Mouse (Mus musculus): ENCODE measurements around the gene Cep112. TPM values are rescaled to one million over a fixed set of nuclear protein-coding genes. Genes with fewer than 3 reads are reported as not detected.

The Cep112 gene
- polyA plus RNA-seq, 1 experiment from 2014 or later = 12.4 TPM

DNA sequence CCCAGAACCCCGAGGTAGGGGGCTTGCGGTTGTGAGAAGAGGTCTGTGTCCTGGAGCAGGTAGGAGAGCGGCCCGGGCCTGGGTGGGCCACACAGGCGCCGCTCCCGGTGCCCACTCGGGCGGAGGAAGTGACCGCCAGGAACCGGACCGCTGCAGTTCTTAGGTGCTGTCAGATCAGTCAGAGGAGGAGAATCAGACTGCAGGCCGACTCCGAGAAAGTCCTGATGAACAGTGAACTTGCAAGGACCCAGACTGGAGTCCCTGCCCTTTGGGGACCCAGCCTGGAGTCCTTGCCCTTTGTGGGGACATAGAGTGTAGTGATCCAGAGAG is 565 bp downstream of the Cep112 start:
- H3K27me3 ChIP-seq (ENCODE audit: control insufficient read depth, insufficient read depth, low read length) = no peaks in the 10 kb centered on the region; the same call in 1 of the 2 replicates
- H3K9me3 ChIP-seq (ENCODE audit: control insufficient read depth, low read length) = no peaks in the 10 kb centered on the region
- H3K4me3 ChIP-seq (ENCODE audit: low read depth, low read length) = peak overlapping the region; percentile 63
- H3K9ac ChIP-seq (ENCODE audit: low read depth, low read length) = peak overlapping the region; percentile 71
- peak; percentile 73 for ATAC-seq (ENCODE audit: low FRiP score)
- H3K4me1 ChIP-seq (replicated peaks; ENCODE audit: control insufficient read depth, insufficient read depth, low read length) = no peaks in the 10 kb centered on the region
- H3K4me2 ChIP-seq (replicated peaks; ENCODE audit: low read depth, low read length) = peak overlapping the region; percentile 77
- peak overlapping the region; percentile 24; the same call in 1 of the 2 replicates for H3K27ac ChIP-seq (ENCODE audit: low read depth, low read length)
- no peak for DNase-seq (ENCODE audit: low spot score)
- 7% methylated on average over 14 of the region's 14 CpGs for WGBS
- no peaks in the 10 kb centered on the region for H3K36me3 ChIP-seq (ENCODE audit: control insufficient read depth, insufficient read depth, low read length)

DNA sequence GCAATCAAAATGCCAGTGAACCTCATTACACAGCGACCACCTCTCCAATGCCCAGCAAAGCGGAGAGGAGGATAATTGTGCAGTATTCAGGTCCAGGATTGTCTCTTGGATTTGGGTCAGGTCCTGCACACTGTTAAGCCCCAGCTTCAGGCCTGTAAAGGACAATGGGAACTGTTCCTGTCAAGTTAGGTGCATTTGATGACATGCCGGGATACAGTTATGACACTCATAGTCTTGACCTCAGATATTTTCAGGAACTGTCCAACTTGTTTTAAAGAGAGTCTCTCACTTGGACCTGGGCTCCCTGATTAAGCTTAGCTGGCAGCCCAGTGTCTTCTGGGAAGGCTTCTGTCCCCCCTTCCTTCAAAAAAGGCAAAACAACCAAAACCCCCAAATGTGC is 1.1 kb downstream of the Cep112 start:
- DNase-seq (ENCODE audit: low spot score) = no peak
- Histone ChIP-seq H3K4me2 (replicated peaks; ENCODE audit: low read depth, low read length) (peak overlapping the region; percentile 77), H3K36me3 (ENCODE audit: control insufficient read depth, insufficient read depth, low read length) (no peaks in the 10 kb centered on the region), H3K9me3 (ENCODE audit: control insufficient read depth, low read length) (no peaks in the 10 kb centered on the region), H3K4me3 (ENCODE audit: low read depth, low read length) (peak overlapping the region; percentile 63), H3K27me3 (ENCODE audit: control insufficient read depth, insufficient read depth, low read length) (no peaks in the 10 kb centered on the region; the same call in 1 of the 2 replicates), H3K9ac (ENCODE audit: low read depth, low read length) (no peak overlapping the region; the same call in 1 of the 2 replicates), H3K4me1 (replicated peaks; ENCODE audit: control insufficient read depth, insufficient read depth, low read length) (no peaks in the 10 kb centered on the region), H3K27ac (ENCODE audit: low read depth, low read length) (no peak overlapping the region; the same call in 1 of the 2 replicates)
- 91% methylated on average over 3 of the region's 3 CpGs for WGBS
- ATAC-seq (ENCODE audit: low FRiP score) = no peak

DNA sequence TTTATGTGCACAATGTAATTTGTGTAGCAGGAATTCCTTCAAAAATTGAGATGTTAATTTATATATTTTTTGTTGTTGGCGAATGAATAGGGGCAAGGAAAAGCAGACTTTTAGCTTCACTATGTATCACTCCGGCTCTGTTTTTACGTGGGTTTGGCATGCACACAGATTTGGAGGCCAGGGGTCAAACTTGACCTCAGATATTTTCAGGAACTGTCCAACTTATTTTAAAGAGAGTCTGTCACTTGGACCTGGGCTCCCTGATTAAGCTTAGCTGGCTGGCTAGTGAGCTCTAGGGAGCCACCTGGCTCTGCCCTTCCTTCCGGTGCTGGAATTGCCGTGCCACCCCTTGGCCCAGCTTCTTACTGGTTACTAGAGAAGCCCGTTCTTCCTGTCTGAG is 2.2 kb downstream of the Cep112 start:
- Histone ChIP-seq H3K27ac (ENCODE audit: low read depth, low read length) (no peak overlapping the region), H3K9ac (ENCODE audit: low read depth, low read length) (no peak overlapping the region), H3K27me3 (ENCODE audit: control insufficient read depth, insufficient read depth, low read length) (no peaks in the 10 kb centered on the region; the same call in 1 of the 2 replicates), H3K4me1 (replicated peaks; ENCODE audit: control insufficient read depth, insufficient read depth, low read length) (no peaks in the 10 kb centered on the region), H3K4me3 (ENCODE audit: low read depth, low read length) (no peak overlapping the region), H3K9me3 (ENCODE audit: control insufficient read depth, low read length) (no peaks in the 10 kb centered on the region), H3K4me2 (replicated peaks; ENCODE audit: low read depth, low read length) (no peak overlapping the region), H3K36me3 (ENCODE audit: control insufficient read depth, insufficient read depth, low read length) (no peaks in the 10 kb centered on the region)
- WGBS = 64% methylated on average over 6 of the region's 6 CpGs
- ATAC-seq (ENCODE audit: low FRiP score) (no peak), DNase-seq (ENCODE audit: low spot score) (no peak)

DNA sequence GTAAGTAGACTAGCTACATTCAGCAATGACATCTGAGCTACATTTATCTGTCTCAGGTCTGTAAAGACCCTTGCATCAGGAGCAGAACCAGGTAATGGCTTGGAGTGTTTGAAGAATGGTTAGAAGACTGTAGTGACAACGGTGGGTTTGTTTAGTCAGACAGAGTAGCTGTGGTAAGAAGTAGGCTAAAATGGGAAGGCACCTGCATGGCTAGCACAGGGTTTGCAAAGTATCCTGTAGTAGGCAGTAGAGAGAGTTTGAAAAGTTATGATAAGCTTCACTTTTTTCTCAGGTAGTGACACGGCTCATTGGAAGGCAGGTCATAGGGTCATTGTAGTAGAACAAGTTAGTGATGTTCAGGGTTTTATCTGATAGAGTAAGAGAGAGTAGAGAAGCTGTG is 4.1 kb downstream of the Cep112 start:
- Histone ChIP-seq H3K9ac (ENCODE audit: low read depth, low read length) (no peak overlapping the region), H3K27me3 (ENCODE audit: control insufficient read depth, insufficient read depth, low read length) (no peaks in the 10 kb centered on the region), H3K4me1 (replicated peaks; ENCODE audit: control insufficient read depth, insufficient read depth, low read length) (no peaks in the 10 kb centered on the region), H3K27ac (ENCODE audit: low read depth, low read length) (no peak overlapping the region), H3K9me3 (ENCODE audit: control insufficient read depth, low read length) (no peaks in the 10 kb centered on the region), H3K4me2 (replicated peaks; ENCODE audit: low read depth, low read length) (no peak overlapping the region), H3K36me3 (ENCODE audit: control insufficient read depth, insufficient read depth, low read length) (no peaks in the 10 kb centered on the region), H3K4me3 (ENCODE audit: low read depth, low read length) (no peak overlapping the region)
- DNase-seq (ENCODE audit: low spot score) (no peak), ATAC-seq (ENCODE audit: low FRiP score) (no peak)
- WGBS = 89% methylated on average over 2 of the region's 2 CpGs

DNA sequence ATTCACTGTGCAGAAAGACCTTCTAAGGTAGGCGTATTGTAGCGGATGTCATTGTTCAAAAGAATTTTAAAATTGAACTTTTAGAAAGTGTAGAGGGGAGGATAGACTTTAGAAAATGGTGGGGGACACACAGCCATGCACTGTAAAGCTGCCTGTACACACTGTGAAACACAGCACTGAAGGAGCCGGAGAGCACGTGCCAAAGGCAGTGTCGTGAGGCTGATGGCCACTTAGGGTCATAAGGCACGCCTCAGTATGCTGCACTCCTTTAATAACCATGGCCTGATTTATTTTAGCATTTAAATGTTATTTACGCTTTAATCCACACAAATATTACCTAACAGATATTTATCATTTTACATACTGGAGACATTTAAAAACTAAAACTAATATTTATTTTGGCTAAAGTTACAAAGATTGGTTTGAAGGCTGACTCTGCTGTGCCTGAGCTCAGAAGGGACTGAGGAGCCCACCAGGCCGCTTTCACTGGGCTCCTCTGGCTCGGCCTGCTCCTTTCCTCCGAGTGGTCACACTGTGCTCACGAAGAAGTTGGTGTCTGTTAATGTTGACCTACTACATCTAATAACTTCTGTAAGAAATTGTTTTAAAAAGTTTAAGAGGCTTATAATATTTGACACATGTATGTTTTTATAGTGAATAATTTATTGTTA is 19.0 kb downstream of the Cep112 start:
- WGBS = 89% methylated on average over 11 of the region's 11 CpGs
- ATAC-seq (ENCODE audit: low FRiP score) (no peak), DNase-seq (ENCODE audit: low spot score) (no peak)

DNA sequence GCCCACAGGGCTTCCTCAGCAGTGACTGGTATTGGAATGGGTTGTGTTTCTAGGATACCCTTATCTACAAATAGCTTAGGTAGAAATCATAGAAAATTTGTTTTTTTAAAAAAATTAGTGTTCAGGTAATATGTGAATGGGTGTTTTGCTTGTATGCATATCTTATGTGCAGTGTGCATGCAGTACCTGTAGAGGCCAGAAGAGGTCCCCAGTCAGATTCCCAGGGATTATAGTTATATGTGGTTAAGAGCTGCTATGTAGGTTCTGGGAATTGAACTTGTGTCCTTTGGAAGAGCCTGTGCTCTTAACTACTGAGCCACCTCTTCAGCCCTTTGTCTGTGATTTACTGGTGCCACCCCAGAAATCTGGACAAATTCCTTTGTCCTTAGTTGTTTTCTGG is 22.2 kb downstream of the Cep112 start:
- Histone ChIP-seq H3K4me3 (ENCODE audit: low read depth, low read length) (no peak overlapping the region), H3K9me3 (ENCODE audit: control insufficient read depth, low read length) (no peaks in the 10 kb centered on the region), H3K27me3 (ENCODE audit: control insufficient read depth, insufficient read depth, low read length) (no peaks in the 10 kb centered on the region), H3K36me3 (ENCODE audit: control insufficient read depth, insufficient read depth, low read length) (no peaks in the 10 kb centered on the region), H3K27ac (ENCODE audit: low read depth, low read length) (no peak overlapping the region), H3K4me2 (replicated peaks; ENCODE audit: low read depth, low read length) (no peak overlapping the region), H3K4me1 (replicated peaks; ENCODE audit: control insufficient read depth, insufficient read depth, low read length) (no peaks in the 10 kb centered on the region), H3K9ac (ENCODE audit: low read depth, low read length) (no peak overlapping the region)
- DNase-seq (ENCODE audit: low spot score) (peak; percentile 36), ATAC-seq (ENCODE audit: low FRiP score) (no peak)

More for the DNA sequence above, 19.0 kb downstream of the Cep112 start:
- no peaks in the 10 kb centered on the region for H3K9me3 ChIP-seq (ENCODE audit: control insufficient read depth, low read length)
- H3K4me1 ChIP-seq (replicated peaks; ENCODE audit: control insufficient read depth, insufficient read depth, low read length) = no peaks in the 10 kb centered on the region
- H3K27ac ChIP-seq (ENCODE audit: low read depth, low read length) = no peak overlapping the region
- H3K4me2 ChIP-seq (replicated peaks; ENCODE audit: low read depth, low read length) = no peak overlapping the region
- no peaks in the 10 kb centered on the region for H3K36me3 ChIP-seq (ENCODE audit: control insufficient read depth, insufficient read depth, low read length)
- H3K9ac ChIP-seq (ENCODE audit: low read depth, low read length) = no peak overlapping the region
- no peaks in the 10 kb centered on the region for H3K27me3 ChIP-seq (ENCODE audit: control insufficient read depth, insufficient read depth, low read length)
- H3K4me3 ChIP-seq (ENCODE audit: low read depth, low read length) = no peak overlapping the region

DNA sequence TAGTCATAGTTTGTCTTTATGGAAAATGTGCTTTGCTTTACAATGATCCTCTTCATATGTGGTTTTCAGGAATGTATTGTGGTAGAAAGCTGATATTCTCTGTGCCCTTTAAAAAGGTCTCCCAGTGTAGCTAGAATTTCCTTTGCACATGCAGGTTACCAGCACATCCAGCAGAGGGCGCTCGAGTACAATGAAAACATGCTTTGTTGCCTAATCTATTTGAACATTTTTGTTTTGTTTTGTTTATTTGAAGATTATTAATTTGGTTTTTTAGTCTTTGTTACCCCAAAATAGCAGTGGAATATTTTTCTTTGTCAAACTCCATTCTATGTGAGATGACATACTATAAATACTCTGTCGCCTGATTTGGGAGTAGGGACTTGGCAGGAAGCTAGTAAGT is 24.8 kb downstream of the Cep112 start:
- H3K9ac ChIP-seq (ENCODE audit: low read depth, low read length) = no peak overlapping the region
- WGBS = 32% methylated on average over 3 of the region's 3 CpGs
- H3K4me1 ChIP-seq (replicated peaks; ENCODE audit: control insufficient read depth, insufficient read depth, low read length) = no peaks in the 10 kb centered on the region
- H3K4me2 ChIP-seq (replicated peaks; ENCODE audit: low read depth, low read length) = no peak overlapping the region
- no peak overlapping the region for H3K27ac ChIP-seq (ENCODE audit: low read depth, low read length)
- ATAC-seq (ENCODE audit: low FRiP score) (no peak), DNase-seq (ENCODE audit: low spot score) (peak; percentile 85)
- no peak overlapping the region for H3K4me3 ChIP-seq (ENCODE audit: low read depth, low read length)
- H3K9me3 ChIP-seq (ENCODE audit: control insufficient read depth, low read length) = no peaks in the 10 kb centered on the region
- H3K36me3 ChIP-seq (ENCODE audit: control insufficient read depth, insufficient read depth, low read length) = no peaks in the 10 kb centered on the region
- no peaks in the 10 kb centered on the region for H3K27me3 ChIP-seq (ENCODE audit: control insufficient read depth, insufficient read depth, low read length)

DNA sequence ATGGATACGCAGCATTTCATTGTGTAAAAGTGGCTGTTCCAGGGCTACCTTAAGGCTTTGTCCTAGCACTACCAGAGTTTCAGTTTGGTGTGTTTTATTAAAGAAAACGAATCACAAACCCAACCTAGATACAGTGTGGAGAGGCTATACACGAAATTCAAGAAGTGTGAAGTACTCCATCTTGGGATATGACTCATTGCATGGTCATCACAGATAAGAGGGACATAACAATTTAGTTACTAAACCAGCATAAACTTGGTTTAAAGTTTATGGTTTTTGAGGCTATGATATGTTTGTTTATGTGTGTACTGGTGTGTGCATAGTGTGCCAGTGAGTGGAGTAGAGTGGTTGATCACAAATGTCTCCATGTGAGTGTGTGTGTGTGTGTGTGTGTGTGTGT is 34.6 kb downstream of the Cep112 start:
- no peak overlapping the region for H3K4me2 ChIP-seq (replicated peaks; ENCODE audit: low read depth, low read length)
- H3K4me1 ChIP-seq (replicated peaks; ENCODE audit: control insufficient read depth, insufficient read depth, low read length) = no peaks in the 10 kb centered on the region
- no peak overlapping the region for H3K27ac ChIP-seq (ENCODE audit: low read depth, low read length)
- no peak for DNase-seq (ENCODE audit: low spot score)
- H3K9me3 ChIP-seq (ENCODE audit: control insufficient read depth, low read length) = no peaks in the 10 kb centered on the region
- no peaks in the 10 kb centered on the region for H3K36me3 ChIP-seq (ENCODE audit: control insufficient read depth, insufficient read depth, low read length)
- no peak overlapping the region for H3K4me3 ChIP-seq (ENCODE audit: low read depth, low read length)
- ATAC-seq (ENCODE audit: low FRiP score) = no peak
- WGBS = 88% methylated on average over 3 of the region's 3 CpGs
- no peaks in the 10 kb centered on the region for H3K27me3 ChIP-seq (ENCODE audit: control insufficient read depth, insufficient read depth, low read length)
- H3K9ac ChIP-seq (ENCODE audit: low read depth, low read length) = no peak overlapping the region

DNA sequence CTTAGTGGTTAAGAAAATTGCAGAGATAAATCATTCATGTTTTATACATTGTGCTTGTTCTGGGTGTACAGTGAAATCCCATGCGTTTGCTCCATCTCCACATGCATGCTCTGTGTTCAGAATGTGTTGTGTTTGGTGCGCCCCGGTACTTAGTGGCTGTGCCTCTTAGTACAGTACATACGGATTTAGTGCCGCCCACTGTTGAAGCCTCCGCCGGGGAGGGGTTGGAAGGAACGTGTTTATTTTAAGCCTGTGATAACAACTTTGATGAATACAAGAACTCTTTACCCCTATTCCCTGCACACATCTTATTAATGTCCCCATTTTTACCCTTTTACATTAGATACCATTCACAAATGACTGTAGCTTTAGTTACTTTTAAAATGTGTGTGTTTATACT is 39.1 kb downstream of the Cep112 start:
- no peaks in the 10 kb centered on the region for H3K9me3 ChIP-seq (ENCODE audit: control insufficient read depth, low read length)
- no peak overlapping the region for H3K27ac ChIP-seq (ENCODE audit: low read depth, low read length)
- no peak for ATAC-seq (ENCODE audit: low FRiP score)
- no peak overlapping the region for H3K9ac ChIP-seq (ENCODE audit: low read depth, low read length)
- H3K4me2 ChIP-seq (replicated peaks; ENCODE audit: low read depth, low read length) = no peak overlapping the region
- no peak overlapping the region for H3K4me3 ChIP-seq (ENCODE audit: low read depth, low read length)
- WGBS = 85% methylated on average over 8 of the region's 8 CpGs
- no peaks in the 10 kb centered on the region for H3K36me3 ChIP-seq (ENCODE audit: control insufficient read depth, insufficient read depth, low read length)
- no peaks in the 10 kb centered on the region for H3K4me1 ChIP-seq (replicated peaks; ENCODE audit: control insufficient read depth, insufficient read depth, low read length)
- no peak for DNase-seq (ENCODE audit: low spot score)
- H3K27me3 ChIP-seq (ENCODE audit: control insufficient read depth, insufficient read depth, low read length) = no peaks in the 10 kb centered on the region
